Mouse (Mus musculus) layer of hippocampus, adult 9-11 months (tissue): Measurements from ENCODE around the gene Fto.

Experiments
- DNase-seq: peaks from one replicate; pipeline ENCODE4 v3.0.0; 2022

Gene Fto

GRCm38 (mm10) chr8:91571978-91572377 lies 258.7 kb downstream of the Fto start:
- DNase-seq: no peak

GRCm38 (mm10) chr8:91572630-91573029 lies 259.3 kb downstream of the Fto start:
- DNase-seq: no peak

GRCm38 (mm10) chr8:91575576-91575975 lies 262.3 kb downstream of the Fto start:
- DNase-seq: no peak

- DNase-seq: no peak
These were observed 263.0 kb downstream of the Fto start for GRCm38 (mm10) chr8:91576086-91576917.

- DNase-seq: no peak
These were observed 263.6 kb downstream of the Fto start for GRCm38 (mm10) chr8:91576918-91577241.

GRCm38 (mm10) chr8:91577605-91578004 lies 264.3 kb downstream of the Fto start:
- DNase-seq: no peak

- no peak for DNase-seq
These were observed 271.5 kb downstream of the Fto start for GRCm38 (mm10) chr8:91584620-91585415.

GRCm38 (mm10) chr8:91592436-91593105 lies 279.2 kb downstream of the Fto start:
- no peak for DNase-seq

GRCm38 (mm10) chr8:91593202-91593781 lies 280.0 kb downstream of the Fto start:
- DNase-seq: no peak

- DNase-seq: no peak
These were observed 286.1 kb downstream of the Fto start for GRCm38 (mm10) chr8:91599349-91599837.

GRCm38 (mm10) chr8:91603751-91604150 lies 290.4 kb downstream of the Fto start:
- no peak for DNase-seq

- DNase-seq: no peak
These were observed 292.6 kb downstream of the Fto start for GRCm38 (mm10) chr8:91605901-91606300.

GRCm38 (mm10) chr8:91607091-91607490 lies 293.8 kb downstream of the Fto start:
- peak; percentile 22 for DNase-seq

GRCm38 (mm10) chr8:91611191-91611590 lies 297.9 kb downstream of the Fto start:
- no peak for DNase-seq

- DNase-seq: no peak
These were observed 298.5 kb downstream of the Fto start for GRCm38 (mm10) chr8:91611723-91612362.

GRCm38 (mm10) chr8:91612387-91613130 lies 299.2 kb downstream of the Fto start:
- DNase-seq: no peak

- DNase-seq: no peak
These were observed 300.3 kb downstream of the Fto start for GRCm38 (mm10) chr8:91613603-91614002.

- no peak for DNase-seq
These were observed 301.9 kb downstream of the Fto start for GRCm38 (mm10) chr8:91615196-91615595.

- DNase-seq: no peak
These were observed 302.7 kb downstream of the Fto start for GRCm38 (mm10) chr8:91615781-91616683.

- no peak for DNase-seq
These were observed 304.4 kb downstream of the Fto start for GRCm38 (mm10) chr8:91617772-91618171.

GRCm38 (mm10) chr8:91622757-91623156 lies 309.4 kb downstream of the Fto start:
- DNase-seq: no peak
